Mouse (Mus musculus) hindbrain, embryonic 16.5 days (tissue): ENCODE data around the gene G6pc3. TPM values are rescaled to one million over a fixed set of nuclear protein-coding genes. Genes with fewer than 3 reads are reported as not detected.
"Not testable (repeated sequence)": the region's sequence is repeated elsewhere in the genome, so short reads cannot be mapped to it uniquely, and the experiment has no call there.

Source experiments
- ATAC-seq: fragments of 200-750 bp; cut with Nextera tagmentation; 2 replicates; pipeline ENCODE4 v1.8.0; 2017; ENCODE audit warnings: moderate TSS enrichment, moderate library complexity
- H3K27ac ChIP-seq: fragments of 300-500 bp; sonication (generic); 2 replicates; pipeline ENCODE4 v1.5.1; 2014; ENCODE audit warnings: low read depth, mild to moderate bottlenecking, control low read depth, low read length, moderate library complexity
- H3K27me3 ChIP-seq: fragments of 300-500 bp; sonication (generic); replicated peaks from 2 replicates; pipeline ENCODE4 v1.6.1; 2014; ENCODE audit warnings: low read length; ENCODE audit not compliant: control insufficient read depth, insufficient read depth
- H3K36me3 ChIP-seq: fragments of 300-500 bp; sonication (generic); 2 replicates; pipeline ENCODE4 v1.6.1; 2014; ENCODE audit warnings: mild to moderate bottlenecking, low read length, moderate library complexity, mixed read lengths; ENCODE audit not compliant: control insufficient read depth, insufficient read depth
- H3K4me1 ChIP-seq: fragments of 300-500 bp; sonication (generic); 2 replicates; pipeline ENCODE4 v1.6.1; 2014; ENCODE audit warnings: low read depth, low read length; ENCODE audit not compliant: control insufficient read depth, insufficient read depth
- H3K4me2 ChIP-seq: fragments of 300-500 bp; sonication (generic); 2 replicates; pipeline ENCODE4 v1.6.1; 2014; ENCODE audit warnings: mild to moderate bottlenecking, low read length, control low read depth, moderate library complexity
- H3K4me3 ChIP-seq: fragments of 300-500 bp; sonication (generic); 2 replicates; pipeline ENCODE4 v1.5.1; 2014; ENCODE audit warnings: mild to moderate bottlenecking, low read length, control low read depth, moderate library complexity
- H3K9ac ChIP-seq: fragments of 300-500 bp; sonication (generic); 2 replicates; pipeline ENCODE4 v1.6.1; 2014; ENCODE audit warnings: low read depth, mild to moderate bottlenecking, control low read depth, low read length, moderate library complexity
- H3K9me3 ChIP-seq: fragments of 300-500 bp; sonication (generic); 2 replicates; pipeline ENCODE4 v1.6.1; 2014; ENCODE audit warnings: mild to moderate bottlenecking, low read length, moderate library complexity; ENCODE audit not compliant: control insufficient read depth
- WGBS: fragments of 180-500 bp; shearing (Covaris S2); extraction: QIAGEN DNeasy Blood & Tissue Kit; methylation state at CpG from one replicate; pipeline ENCODE4 v1.1.7; 2014; 5-methylcytosine and 5-hydroxymethylcytosine counted together
- polyA plus RNA-seq: library from polyadenylated mRNA; unstranded; fragments of >200 nt; fragmentation: Nextera tagmentation; extraction: Ambion mirVana; gene quantifications from 2 replicates; pipeline ENCODE4 v1.2.1, GENCODE M21; 2015

The G6pc3 gene
- polyA plus RNA-seq, 1 experiment from 2014 or later, result 45.9 TPM

- H3K27me3 ChIP-seq, result no peaks in the 10 kb centered on the region
- peak within 1 kb of the TSS; percentile 62 for H3K4me3 ChIP-seq
- H3K27ac ChIP-seq, result peak within 1 kb of the TSS; percentile 68
- H3K36me3 ChIP-seq, result peaks cover 5% of the 10 kb centered on the region; the same call in 1 of the 2 replicates
- peak; percentile 91 for ATAC-seq
- peaks cover 11% of the 10 kb centered on the region for H3K4me1 ChIP-seq
- H3K9me3 ChIP-seq, result no peaks in the 10 kb centered on the region
- peak within 1 kb of the TSS; percentile 95 for H3K4me2 ChIP-seq
- peak within 1 kb of the TSS; percentile 79 for H3K9ac ChIP-seq
- under 1% methylated on average over 37 of the region's 37 CpGs for WGBS
Measured at GRCm38 (mm10) chr11:102156039-102156785, 33.2 kb upstream of the G6pc3 start, which contains the start of gene Tmem101. Tmem101 (minus strand) TSS chr11:102156404.

- Histone ChIP-seq H3K4me1 (peaks cover 11% of the 10 kb centered on the region), H3K27me3 (no peaks in the 10 kb centered on the region), H3K9ac (no peak overlapping the region), H3K27ac (no peak overlapping the region), H3K9me3 (no peaks in the 10 kb centered on the region), H3K4me3 (no peak overlapping the region; the same call in 1 of the 2 replicates), H3K4me2 (peak overlapping the region; percentile 95; the same call in 1 of the 2 replicates), H3K36me3 (peaks cover 8% of the 10 kb centered on the region; the same call in 1 of the 2 replicates)
- WGBS, result 6% methylated on average over 1 of the region's 1 CpGs
- ATAC-seq, result no peak
Measured at GRCm38 (mm10) chr11:102156786-102157089, 32.7 kb upstream of the G6pc3 start.

GRCm38 (mm10) chr11:102158024-102158423, 31.4 kb upstream of the G6pc3 start:
- Histone ChIP-seq H3K36me3 (peaks cover 13% of the 10 kb centered on the region), H3K4me1 (peaks cover 11% of the 10 kb centered on the region)
- H3K27ac ChIP-seq, ATAC-seq, H3K9me3 ChIP-seq, H3K9ac ChIP-seq, H3K4me2 ChIP-seq, H3K4me3 ChIP-seq, H3K27me3 ChIP-seq: not testable (repeated sequence)
- 84% methylated on average over 2 of the region's 2 CpGs for WGBS

- no peak overlapping the region for H3K4me2 ChIP-seq
- H3K36me3 ChIP-seq, result peaks cover 19% of the 10 kb centered on the region
- no peaks in the 10 kb centered on the region for H3K9me3 ChIP-seq
- no peak overlapping the region for H3K27ac ChIP-seq
- 69% methylated on average over 5 of the region's 5 CpGs for WGBS
- H3K4me3 ChIP-seq, result no peak overlapping the region
- ATAC-seq, result no peak
- H3K9ac ChIP-seq, result no peak overlapping the region
- H3K27me3 ChIP-seq, result no peaks in the 10 kb centered on the region
- peaks cover 9% of the 10 kb centered on the region for H3K4me1 ChIP-seq
Measured at GRCm38 (mm10) chr11:102159781-102160180, 29.6 kb upstream of the G6pc3 start.

- H3K4me3 ChIP-seq, result no peak overlapping the region
Measured at GRCm38 (mm10) chr11:102165971-102166722, 23.3 kb upstream of the G6pc3 start.

GRCm38 (mm10) chr11:102167539-102167938, 21.9 kb upstream of the G6pc3 start:
- no peak overlapping the region for H3K4me2 ChIP-seq
- H3K36me3 ChIP-seq, result peaks cover 30% of the 10 kb centered on the region
- no peaks in the 10 kb centered on the region for H3K9me3 ChIP-seq
- H3K27me3 ChIP-seq, result no peaks in the 10 kb centered on the region
- no peak for ATAC-seq
- WGBS, result 97% methylated on average over 5 of the region's 5 CpGs
- H3K9ac ChIP-seq, result no peak overlapping the region
- H3K4me3 ChIP-seq, result no peak overlapping the region
- H3K4me1 ChIP-seq, result no peaks in the 10 kb centered on the region
- H3K27ac ChIP-seq, result no peak overlapping the region

More at GRCm38 (mm10) chr11:102165971-102166722, 23.3 kb upstream of the G6pc3 start:
- Histone ChIP-seq H3K27me3 (no peaks in the 10 kb centered on the region), H3K4me1 (no peaks in the 10 kb centered on the region), H3K9me3 (no peaks in the 10 kb centered on the region), H3K4me2 (no peak overlapping the region), H3K9ac (no peak overlapping the region), H3K36me3 (peaks cover 34% of the 10 kb centered on the region), H3K27ac (no peak overlapping the region)
- ATAC-seq, result no peak
- 74% methylated on average over 6 of the region's 6 CpGs for WGBS

- Histone ChIP-seq H3K4me2 (no peak overlapping the region), H3K27me3 (no peaks in the 10 kb centered on the region), H3K36me3 (peaks cover 23% of the 10 kb centered on the region), H3K9ac (no peak overlapping the region), H3K4me3 (no peak overlapping the region), H3K9me3 (no peaks in the 10 kb centered on the region), H3K27ac (no peak overlapping the region), H3K4me1 (no peaks in the 10 kb centered on the region)
- ATAC-seq, result no peak
- 91% methylated on average over 5 of the region's 5 CpGs for WGBS
Measured at GRCm38 (mm10) chr11:102168689-102169088, 20.7 kb upstream of the G6pc3 start.

GRCm38 (mm10) chr11:102179836-102180235, 9.6 kb upstream of the G6pc3 start:
- H3K27me3 ChIP-seq, result no peaks in the 10 kb centered on the region
- H3K4me1 ChIP-seq, result peaks cover 12% of the 10 kb centered on the region
- H3K36me3 ChIP-seq, result peaks cover 8% of the 10 kb centered on the region; the same call in 1 of the 2 replicates
- no peak overlapping the region for H3K4me3 ChIP-seq
- H3K9ac ChIP-seq, result no peak overlapping the region
- H3K4me2 ChIP-seq, result no peak overlapping the region
- no peak overlapping the region for H3K27ac ChIP-seq
- H3K9me3 ChIP-seq, result no peaks in the 10 kb centered on the region
- ATAC-seq, result no peak

- Histone ChIP-seq H3K9ac (peak overlapping the region; percentile 95), H3K4me2 (peak overlapping the region; percentile 67), H3K4me3 (peak overlapping the region; percentile 88), H3K27me3 (no peaks in the 10 kb centered on the region), H3K27ac (peak overlapping the region; percentile 98), H3K9me3 (no peaks in the 10 kb centered on the region), H3K4me1 (peaks cover 19% of the 10 kb centered on the region), H3K36me3 (peaks cover 5% of the 10 kb centered on the region; the same call in 1 of the 2 replicates)
- no peak for ATAC-seq
- WGBS, result 2% methylated on average over 7 of the region's 7 CpGs
Measured at GRCm38 (mm10) chr11:102184253-102184645, 5.2 kb upstream of the G6pc3 start.
